Mouse (Mus musculus) brown adipose tissue, adult 24 weeks (tissue): ENCODE measurements at regions not wholly inside any gene's neighbourhood (a gene's known extent, or its start where the extent isn't known, plus 50 kb on each side); places are given as distances from the start of the nearest gene placed in this dataset.
"Not testable (repeated sequence)": the region's sequence is repeated elsewhere in the genome, so short reads cannot be mapped to it uniquely, and the experiment has no call there.

Experiments
- H3K27ac ChIP-seq: fragments of 200-500 bp; replicated peaks from 2 replicates; pipeline ENCODE4 v1.5.1; 2012; ENCODE audit warnings: low read depth, mild to moderate bottlenecking, low read length
- H3K4me1 ChIP-seq: fragments of 200-500 bp; 2 replicates; pipeline ENCODE4 v1.6.1; 2012; ENCODE audit warnings: low read length, mixed read lengths; ENCODE audit not compliant: control insufficient read depth, insufficient read depth, insufficient read length
- H3K4me3 ChIP-seq: fragments of 200-500 bp; 2 replicates; pipeline ENCODE4 v1.5.1; 2012; ENCODE audit warnings: low read depth, mild to moderate bottlenecking, low read length, moderate library complexity; ENCODE audit not compliant: insufficient read depth

DNA sequence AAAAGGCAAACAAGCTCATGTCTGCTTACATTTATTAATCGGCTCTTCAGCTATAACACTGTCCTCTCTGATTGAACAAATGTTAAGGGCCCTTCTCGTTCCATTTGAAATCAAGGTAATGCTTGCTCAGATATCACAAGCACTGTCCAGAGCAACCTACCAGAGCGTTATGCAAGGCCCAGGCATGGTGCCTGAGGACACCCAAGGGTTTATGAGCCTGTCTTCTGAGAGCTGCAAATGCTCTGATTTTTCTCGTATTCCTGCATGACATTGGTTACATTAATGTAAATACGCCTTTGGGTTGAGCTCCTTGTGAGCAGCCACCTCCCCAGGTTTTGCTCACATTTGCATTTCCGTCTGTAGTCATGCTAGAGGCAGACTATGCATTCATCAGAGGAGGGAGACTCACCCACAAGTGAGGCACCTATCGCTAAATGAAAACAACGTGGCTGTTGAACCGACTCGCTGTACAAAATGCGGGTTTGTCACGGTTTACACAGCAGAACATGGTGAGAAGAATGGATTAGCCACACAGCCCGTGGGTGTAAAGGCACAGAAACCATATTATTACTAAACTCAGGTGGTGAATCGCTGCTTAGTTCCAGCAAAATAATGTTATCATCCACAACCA is 152.7 kb upstream of the Ipo5 start:
- no peak overlapping the region for H3K27ac ChIP-seq
- no peaks in the 10 kb centered on the region for H3K4me1 ChIP-seq
- no peak overlapping the region for H3K4me3 ChIP-seq

GRCm38 (mm10) chr14:120762168-120762567 is 148.9 kb upstream of the Ipo5 start:
- Histone ChIP-seq H3K4me1 (no peaks in the 10 kb centered on the region), H3K27ac (no peak overlapping the region), H3K4me3 (no peak overlapping the region)

DNA sequence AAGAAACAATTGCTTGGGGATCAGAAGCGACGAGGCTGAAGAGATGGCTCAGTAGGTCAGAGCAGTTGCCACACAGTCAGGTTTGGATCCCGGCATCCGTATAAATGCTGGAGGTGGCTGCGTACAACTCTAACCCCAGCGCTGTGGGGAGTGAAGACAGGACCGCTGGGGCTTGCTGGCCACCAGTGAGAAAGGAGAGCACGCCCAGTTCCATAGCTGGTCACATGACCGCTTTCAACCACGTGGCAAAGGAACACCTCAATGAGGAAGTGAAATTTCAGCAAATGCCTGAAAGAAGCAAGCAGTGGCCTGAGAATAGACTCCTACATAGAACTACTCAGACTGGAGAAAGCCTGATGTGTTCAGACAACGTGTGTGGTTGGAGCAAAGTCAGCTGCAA is 148.3 kb upstream of the Ipo5 start:
- no peaks in the 10 kb centered on the region for H3K4me1 ChIP-seq

DNA sequence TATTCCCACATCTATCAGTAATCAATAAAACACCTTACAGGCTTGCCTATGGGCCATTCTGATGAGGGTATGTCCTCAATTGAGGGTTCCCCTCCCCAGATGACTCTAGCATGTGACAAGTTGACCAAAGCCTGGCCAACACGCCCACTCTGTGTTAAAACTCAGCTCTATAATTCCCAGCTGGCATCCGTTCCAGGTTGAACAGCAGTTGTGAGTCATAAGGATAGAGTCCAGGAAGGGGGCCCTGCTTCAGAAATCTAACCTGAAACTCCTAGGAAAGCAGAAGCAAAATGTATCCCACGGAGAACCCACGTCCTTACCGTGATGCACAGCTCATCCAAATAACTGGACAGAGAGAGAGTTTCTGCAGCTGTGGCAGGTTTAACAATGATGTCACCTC is 147.2 kb upstream of the Ipo5 start:
- no peak overlapping the region for H3K4me3 ChIP-seq

More for the DNA sequence above, 148.3 kb upstream of the Ipo5 start:
- Histone ChIP-seq H3K27ac (no peak overlapping the region), H3K4me3 (peak overlapping the region; percentile 28; the same call in 1 of the 2 replicates)

GRCm38 (mm10) chr14:120764386-120764785 is 146.6 kb upstream of the Ipo5 start:
- Histone ChIP-seq H3K27ac (no peak overlapping the region), H3K4me3 (no peak overlapping the region)

More for the DNA sequence above, 147.2 kb upstream of the Ipo5 start:
- Histone ChIP-seq H3K4me1 (no peaks in the 10 kb centered on the region), H3K27ac (no peak overlapping the region)

DNA sequence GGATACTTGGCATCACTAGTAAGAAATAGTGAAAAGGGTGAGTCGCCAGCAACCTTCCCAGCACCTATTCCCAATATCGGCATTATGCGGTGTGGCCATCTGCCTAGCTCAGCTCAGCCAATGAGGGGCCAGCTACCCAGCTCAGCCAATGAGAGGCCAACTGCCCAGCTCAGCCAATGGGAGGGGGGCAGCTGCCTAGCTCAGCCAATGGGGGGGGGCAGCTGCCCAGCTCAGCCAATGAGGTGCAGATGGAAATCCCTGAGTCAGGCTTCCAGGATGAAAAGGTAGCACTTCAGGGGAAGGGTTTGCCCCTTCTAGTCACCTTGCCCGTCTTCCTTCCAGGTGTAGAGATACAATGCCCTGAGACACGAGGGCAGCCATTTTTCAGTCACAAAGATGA is 144.6 kb upstream of the Ipo5 start:
- Histone ChIP-seq H3K4me3 (no peak overlapping the region), H3K27ac (no peak overlapping the region), H3K4me1 (no peaks in the 10 kb centered on the region)

More at GRCm38 (mm10) chr14:120764386-120764785, 146.6 kb upstream of the Ipo5 start:
- H3K4me1 ChIP-seq, result no peaks in the 10 kb centered on the region

DNA sequence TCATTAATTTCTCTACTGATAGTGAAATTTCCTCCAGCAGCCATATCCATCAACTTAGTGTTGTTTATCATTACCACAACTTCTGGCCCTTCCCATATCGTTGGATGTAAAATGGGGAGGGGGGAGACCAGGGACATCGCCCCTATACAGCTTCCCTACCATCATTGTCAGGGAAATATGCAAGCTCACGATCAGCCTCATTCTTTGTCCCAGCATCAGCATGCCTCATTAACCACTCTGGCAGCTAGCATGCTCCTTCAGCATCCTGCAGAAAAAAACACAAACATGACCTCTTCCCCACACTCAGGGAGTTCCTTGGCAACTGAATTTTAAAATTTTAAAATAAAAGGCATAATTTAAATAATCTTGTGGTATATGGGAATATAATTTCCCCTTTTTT is 140.4 kb upstream of the Ipo5 start:
- Histone ChIP-seq H3K4me1 (no peaks in the 10 kb centered on the region), H3K27ac (no peak overlapping the region), H3K4me3 (no peak overlapping the region)

DNA sequence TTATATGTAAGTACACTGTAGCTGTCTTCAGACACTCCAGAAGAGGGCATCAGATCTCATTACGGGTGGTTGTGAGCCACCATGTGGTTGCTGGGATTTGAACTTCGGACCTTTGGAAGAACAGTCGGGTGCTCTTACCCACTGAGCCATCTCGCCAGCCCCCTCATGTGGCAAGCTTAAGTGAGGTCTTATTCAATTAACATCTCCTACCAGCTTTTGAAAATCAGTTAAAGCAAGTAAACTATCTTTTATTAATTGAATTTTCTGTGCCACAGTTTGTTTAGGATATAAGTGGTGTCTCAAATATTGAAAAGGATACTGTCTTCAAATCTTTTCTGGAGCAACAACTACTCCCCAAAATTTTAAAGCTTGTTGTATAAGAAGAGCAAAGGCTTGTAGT is 138.0 kb upstream of the Ipo5 start:
- H3K27ac ChIP-seq, H3K4me3 ChIP-seq: not testable (repeated sequence)

DNA sequence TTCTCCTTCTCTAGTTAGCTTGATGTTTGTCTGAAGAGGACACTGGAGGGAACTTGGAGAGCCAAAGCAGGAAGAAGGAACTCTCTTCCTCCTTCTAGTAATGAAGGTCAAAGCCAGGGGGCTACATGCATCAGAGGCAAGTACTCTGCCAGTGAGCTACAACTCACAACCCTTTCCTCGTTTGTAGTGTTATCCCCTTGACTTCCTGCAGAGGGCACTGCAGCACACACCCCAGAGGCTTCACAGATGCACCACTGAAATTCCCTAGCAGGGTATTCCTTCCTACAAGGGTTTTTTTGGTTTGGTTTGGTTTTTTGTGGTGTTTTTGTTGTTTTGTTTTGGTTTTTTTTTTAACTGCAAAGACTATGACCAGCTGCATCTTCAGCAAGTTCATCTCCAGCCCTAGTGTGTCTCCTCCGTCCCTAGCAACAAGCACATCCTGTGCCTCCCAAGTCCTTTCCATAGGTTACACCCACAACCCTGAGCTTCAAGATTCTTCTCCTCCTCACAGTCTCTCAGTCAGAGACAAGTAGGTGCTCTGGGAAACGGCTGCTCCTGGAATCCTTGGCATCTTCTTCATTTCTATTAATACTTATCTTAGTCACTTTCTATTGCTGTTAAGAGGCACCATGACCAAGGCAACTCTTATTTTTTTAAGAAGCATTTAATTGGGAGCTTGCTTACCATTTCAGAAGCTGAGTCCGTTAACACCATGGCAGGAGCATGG is 119.0 kb upstream of the Ipo5 start:
- no peak overlapping the region for H3K4me3 ChIP-seq
- no peak overlapping the region for H3K27ac ChIP-seq
- H3K4me1 ChIP-seq, result no peaks in the 10 kb centered on the region

More for the DNA sequence above, 138.0 kb upstream of the Ipo5 start:
- H3K4me1 ChIP-seq, result not testable (repeated sequence)

- H3K27ac ChIP-seq, result no peak overlapping the region
- no peak overlapping the region for H3K4me3 ChIP-seq
- H3K4me1 ChIP-seq, result no peaks in the 10 kb centered on the region
Observed at GRCm38 (mm10) chr14:120797916-120798490, 113.0 kb upstream of the Ipo5 start.

- H3K4me1 ChIP-seq, result no peaks in the 10 kb centered on the region
- H3K4me3 ChIP-seq, result no peak overlapping the region
- no peak overlapping the region for H3K27ac ChIP-seq
Observed at GRCm38 (mm10) chr14:120803191-120803590, 107.8 kb upstream of the Ipo5 start.

GRCm38 (mm10) chr14:120803739-120804138 is 107.3 kb upstream of the Ipo5 start:
- H3K4me3 ChIP-seq, result no peak overlapping the region
- H3K4me1 ChIP-seq, result no peaks in the 10 kb centered on the region
- H3K27ac ChIP-seq, result no peak overlapping the region

DNA sequence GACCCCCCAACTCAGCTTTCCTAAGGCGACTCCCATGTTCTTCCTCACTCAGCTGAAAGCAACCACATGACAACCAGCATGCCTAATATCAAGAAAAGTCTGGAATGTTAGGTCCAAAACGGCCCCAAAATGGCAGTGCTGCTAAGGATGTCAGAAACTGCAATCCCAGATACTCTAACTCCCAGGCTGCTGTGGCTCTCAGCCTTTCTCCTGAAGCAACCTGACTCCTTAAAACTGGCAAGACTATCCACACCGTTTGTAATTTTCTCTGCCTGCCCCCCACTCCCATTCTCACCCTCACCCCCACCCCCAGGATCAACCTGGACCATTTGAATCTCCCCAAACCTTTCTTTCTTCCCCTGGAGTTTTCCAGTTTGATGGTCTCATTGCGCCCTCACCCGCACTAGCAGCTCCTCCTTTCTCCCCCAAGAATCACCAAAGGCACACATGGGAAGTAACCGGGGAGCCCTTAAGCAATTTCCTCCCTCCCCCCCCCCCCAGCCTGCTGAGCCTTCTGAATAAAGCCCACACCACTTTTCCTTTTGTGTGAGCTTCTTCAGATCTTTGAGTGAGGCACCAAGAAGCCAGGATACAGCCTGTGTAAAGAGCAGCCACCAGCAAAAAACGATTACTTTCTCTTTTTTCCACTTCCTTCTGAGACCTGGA is 106.7 kb upstream of the Ipo5 start:
- H3K4me1 ChIP-seq, result no peaks in the 10 kb centered on the region
- no peak overlapping the region for H3K4me3 ChIP-seq

GRCm38 (mm10) chr14:120805137-120805536 is 105.9 kb upstream of the Ipo5 start:
- H3K27ac ChIP-seq, result no peak overlapping the region
- no peaks in the 10 kb centered on the region for H3K4me1 ChIP-seq
- no peak overlapping the region for H3K4me3 ChIP-seq

More for the DNA sequence above, 106.7 kb upstream of the Ipo5 start:
- no peak overlapping the region for H3K27ac ChIP-seq

DNA sequence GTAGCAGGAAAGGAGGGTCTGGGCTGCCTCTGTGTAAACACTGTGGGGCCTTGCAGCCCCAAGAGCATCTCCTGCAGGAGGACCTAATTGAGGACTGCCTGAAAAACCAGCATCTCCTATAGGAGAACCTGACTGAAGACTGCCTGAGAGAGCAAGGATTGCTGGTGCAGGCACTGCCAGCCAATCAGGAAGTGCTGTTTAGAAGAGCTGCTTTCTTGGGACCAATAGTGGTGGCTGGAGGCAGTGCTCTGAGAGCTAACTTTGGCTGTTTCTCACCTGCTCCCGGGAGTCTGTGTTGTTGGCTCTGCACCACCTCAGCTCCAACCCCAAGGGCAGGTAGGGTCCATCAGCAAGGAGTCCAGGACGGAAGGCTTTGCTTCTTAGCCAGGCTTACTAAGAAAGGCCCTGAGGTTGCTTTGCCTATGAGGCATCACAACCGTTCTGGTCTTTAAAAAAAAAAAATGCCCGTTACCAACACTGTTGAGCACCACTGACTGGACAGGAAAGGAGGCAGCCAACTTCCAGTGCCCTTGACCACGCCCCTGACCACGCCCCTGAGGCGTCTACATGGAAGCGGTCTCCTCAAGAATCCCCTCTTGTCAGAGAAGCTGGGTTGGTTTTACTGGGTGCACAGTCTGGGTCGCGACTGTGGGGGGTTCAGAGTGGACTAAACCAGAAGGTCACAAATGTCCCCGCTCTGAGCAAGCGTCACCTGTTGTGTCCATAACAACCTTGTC is 105.0 kb upstream of the Ipo5 start:
- not testable (repeated sequence) for H3K4me3 ChIP-seq, H3K27ac ChIP-seq, H3K4me1 ChIP-seq
